Mouse (Mus musculus) intestine, embryonic 15.5 days (tissue): ENCODE measurements around the gene Cox19. TPM values are rescaled to one million over a fixed set of nuclear protein-coding genes. Genes with fewer than 3 reads are reported as not detected.
A peak's percentile ranks its signal among the peaks of the same experiment; 100 is the strongest.

Experiments used
- ATAC-seq: fragments of 200-750 bp; cut with Nextera tagmentation; 2 replicates; pipeline ENCODE4 v1.8.0; 2017; ENCODE audit warnings: moderate TSS enrichment, moderate library complexity
- H3K27ac ChIP-seq: fragments of 300-500 bp; sonication (generic); 2 replicates; pipeline ENCODE4 v1.5.1; 2015; ENCODE audit warnings: mild to moderate bottlenecking, inconsistent platforms
- H3K27me3 ChIP-seq: fragments of 300-500 bp; sonication (generic); replicated peaks from 2 replicates; pipeline ENCODE4 v1.6.1; 2015; ENCODE audit warnings: inconsistent platforms
- H3K36me3 ChIP-seq: fragments of 300-500 bp; sonication (generic); 2 replicates; pipeline ENCODE4 v1.6.1; 2015; ENCODE audit warnings: inconsistent platforms
- H3K4me1 ChIP-seq: fragments of 300-500 bp; sonication (generic); replicated peaks from 2 replicates; pipeline ENCODE4 v1.6.1; 2015; ENCODE audit warnings: inconsistent platforms
- H3K4me2 ChIP-seq: fragments of 300-500 bp; sonication (generic); replicated peaks from 2 replicates; pipeline ENCODE4 v1.6.1; 2015; ENCODE audit warnings: mild to moderate bottlenecking, inconsistent platforms
- H3K4me3 ChIP-seq: fragments of 300-500 bp; sonication (generic); replicated peaks from 2 replicates; pipeline ENCODE4 v1.5.1; 2015; ENCODE audit warnings: inconsistent platforms
- H3K9ac ChIP-seq: fragments of 300-500 bp; sonication (generic); 2 replicates; pipeline ENCODE4 v1.6.1; 2015; ENCODE audit warnings: inconsistent platforms
- H3K9me3 ChIP-seq: fragments of 300-500 bp; sonication (generic); 2 replicates; pipeline ENCODE4 v1.6.1; 2016; ENCODE audit warnings: inconsistent platforms
- WGBS: fragments of 180-500 bp; shearing (Covaris S2); methylation state at CpG from one replicate; pipeline ENCODE4 v1.1.7; 2015; 5-methylcytosine and 5-hydroxymethylcytosine counted together
- polyA plus RNA-seq: library from polyadenylated mRNA; unstranded; fragments of >200 nt; fragmentation: Nextera tagmentation; extraction: Ambion mirVana; gene quantifications from 2 replicates; pipeline ENCODE4 v1.2.1, GENCODE M21; 2015

The Cox19 gene
- polyA plus RNA-seq, 1 experiment from 2014 or later, result 162 TPM

GRCm38 (mm10) chr5:139333301-139334013, 17.8 kb downstream of the Cox19 start:
- H3K4me3 ChIP-seq, result no peak overlapping the region
- H3K9ac ChIP-seq, result no peak overlapping the region
- WGBS, result 75% methylated on average over 16 of the region's 16 CpGs

GRCm38 (mm10) chr5:139332590-139333272, 18.5 kb downstream of the Cox19 start:
- peak overlapping the region; percentile 39 for H3K4me2 ChIP-seq

More at GRCm38 (mm10) chr5:139333301-139334013, 17.8 kb downstream of the Cox19 start:
- Histone ChIP-seq H3K36me3 (peaks cover 15% of the 10 kb centered on the region), H3K9me3 (no peaks in the 10 kb centered on the region), H3K4me1 (peaks cover 9% of the 10 kb centered on the region; the same call in 1 of the 2 replicates), H3K4me2 (peak overlapping the region; percentile 38), H3K27me3 (no peaks in the 10 kb centered on the region), H3K27ac (peak overlapping the region; percentile 87)
- ATAC-seq, result no peak

GRCm38 (mm10) chr5:139331742-139332141, 19.5 kb downstream of the Cox19 start:
- H3K9me3 ChIP-seq, result no peaks in the 10 kb centered on the region
- no peak overlapping the region for H3K9ac ChIP-seq
- peaks cover 8% of the 10 kb centered on the region; the same call in 1 of the 2 replicates for H3K4me1 ChIP-seq
- WGBS, result 16% methylated on average over 8 of the region's 8 CpGs
- 0 out of 2 replicates have a peak, but pooled peaks cover 3% of the 10 kb centered on the region for H3K27me3 ChIP-seq
- ATAC-seq, result peak; percentile 58
- no peak overlapping the region for H3K4me3 ChIP-seq
- H3K27ac ChIP-seq, result peak overlapping the region; percentile 87
- no peak overlapping the region for H3K4me2 ChIP-seq
- H3K36me3 ChIP-seq, result peaks cover 7% of the 10 kb centered on the region; the same call in 1 of the 2 replicates

More at GRCm38 (mm10) chr5:139332590-139333272, 18.5 kb downstream of the Cox19 start:
- Histone ChIP-seq H3K36me3 (peaks cover 10% of the 10 kb centered on the region), H3K4me3 (no peak overlapping the region; the same call in 1 of the 2 replicates), H3K4me1 (peaks cover 8% of the 10 kb centered on the region; the same call in 1 of the 2 replicates), H3K9ac (0 out of 2 replicates have a peak overlapping the region, but pooled peaks have one; percentile 5), H3K27ac (peak overlapping the region; percentile 87), H3K9me3 (no peaks in the 10 kb centered on the region), H3K27me3 (no peaks in the 10 kb centered on the region)
- 77% methylated on average over 8 of the region's 8 CpGs for WGBS
- ATAC-seq, result peak; percentile 92

DNA sequence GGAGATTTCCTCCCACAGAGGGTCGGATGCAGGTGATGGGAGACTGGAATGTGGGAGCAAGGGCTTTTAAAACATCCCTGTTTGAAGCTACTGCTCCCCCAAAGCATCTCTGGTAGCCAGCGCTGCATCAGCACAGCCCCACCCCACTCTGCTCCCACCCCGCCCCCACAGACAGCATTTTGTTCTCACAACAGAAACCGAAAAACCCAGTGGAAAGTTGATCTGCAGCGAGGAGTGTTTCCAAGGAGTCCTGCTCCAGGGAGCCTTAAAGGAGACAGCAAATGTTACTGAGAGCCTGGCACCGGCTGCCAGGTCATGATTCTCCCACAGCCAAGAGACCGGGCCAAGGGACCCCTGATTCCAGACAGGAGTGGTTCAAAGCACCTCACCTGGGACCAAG, 20.5 kb downstream of the Cox19 start:
- 0 out of 2 replicates have a peak overlapping the region, but pooled peaks have one; percentile 13 for H3K27ac ChIP-seq
- 67% methylated on average over 7 of the region's 7 CpGs for WGBS

GRCm38 (mm10) chr5:139327634-139328020, 23.6 kb downstream of the Cox19 start:
- Histone ChIP-seq H3K36me3 (no peaks in the 10 kb centered on the region), H3K9me3 (no peaks in the 10 kb centered on the region), H3K27ac (no peak overlapping the region), H3K4me3 (no peak overlapping the region), H3K4me2 (no peak overlapping the region), H3K27me3 (peaks cover 23% of the 10 kb centered on the region), H3K9ac (no peak overlapping the region), H3K4me1 (peaks cover 21% of the 10 kb centered on the region)
- ATAC-seq, result no peak
- 76% methylated on average over 7 of the region's 7 CpGs for WGBS

More for the DNA sequence above, 20.5 kb downstream of the Cox19 start:
- Histone ChIP-seq H3K4me3 (no peak overlapping the region), H3K9ac (no peak overlapping the region), H3K9me3 (no peaks in the 10 kb centered on the region), H3K4me1 (peaks cover 8% of the 10 kb centered on the region; the same call in 1 of the 2 replicates), H3K36me3 (0 out of 2 replicates have a peak, but pooled peaks cover 4% of the 10 kb centered on the region), H3K27me3 (peaks cover 7% of the 10 kb centered on the region; the same call in 1 of the 2 replicates), H3K4me2 (no peak overlapping the region)
- no peak for ATAC-seq

- 74% methylated on average over 7 of the region's 7 CpGs for WGBS
- H3K36me3 ChIP-seq, result no peaks in the 10 kb centered on the region
These were observed 24.1 kb downstream of the Cox19 start for GRCm38 (mm10) chr5:139326986-139327633.

GRCm38 (mm10) chr5:139326111-139326696, 25.0 kb downstream of the Cox19 start:
- no peak for ATAC-seq
- H3K4me1 ChIP-seq, result peaks cover 19% of the 10 kb centered on the region
- H3K27me3 ChIP-seq, result peaks cover 23% of the 10 kb centered on the region
- no peak overlapping the region for H3K27ac ChIP-seq
- peak overlapping the region; percentile 94; the same call in 1 of the 2 replicates for H3K4me2 ChIP-seq
- no peaks in the 10 kb centered on the region for H3K36me3 ChIP-seq
- no peak overlapping the region for H3K4me3 ChIP-seq
- no peaks in the 10 kb centered on the region for H3K9me3 ChIP-seq
- no peak overlapping the region for H3K9ac ChIP-seq
- 69% methylated on average over 13 of the region's 13 CpGs for WGBS

More at GRCm38 (mm10) chr5:139326986-139327633, 24.1 kb downstream of the Cox19 start:
- no peaks in the 10 kb centered on the region for H3K9me3 ChIP-seq
- peaks cover 21% of the 10 kb centered on the region for H3K4me1 ChIP-seq
- H3K9ac ChIP-seq, result no peak overlapping the region
- peaks cover 23% of the 10 kb centered on the region for H3K27me3 ChIP-seq
- H3K27ac ChIP-seq, result no peak overlapping the region
- H3K4me3 ChIP-seq, result no peak overlapping the region
- no peak for ATAC-seq
- H3K4me2 ChIP-seq, result no peak overlapping the region

DNA sequence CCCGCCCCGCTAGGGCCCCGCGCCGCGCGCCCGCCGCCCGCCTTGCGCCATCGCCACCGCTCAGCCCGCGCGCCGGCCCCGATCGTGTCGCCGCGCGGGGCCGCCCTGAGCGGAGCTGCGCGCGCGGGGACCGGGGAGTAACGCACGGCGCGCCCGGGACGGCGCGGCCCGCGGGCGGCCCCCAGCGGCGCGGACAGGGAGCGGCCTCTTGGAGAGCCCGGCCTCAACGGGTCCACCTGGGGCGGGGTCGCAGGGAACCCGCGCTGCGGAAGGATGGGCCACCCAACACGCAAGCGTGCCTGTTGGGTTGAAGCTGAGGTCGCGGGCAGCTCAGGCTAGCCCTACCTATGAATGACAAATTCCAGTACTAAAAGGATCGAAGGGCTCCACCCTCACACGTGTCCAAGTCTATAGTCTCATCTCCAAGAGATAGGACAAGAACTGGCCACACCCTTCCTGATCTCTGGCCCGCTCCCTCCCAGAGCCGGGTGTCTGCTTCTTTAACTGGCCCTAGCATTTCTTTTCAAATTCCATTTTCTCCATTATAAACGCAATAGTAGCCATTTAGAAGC, 25.7 kb downstream of the Cox19 start, which contains the start of gene Adap1:
Gene Adap1 (minus strand): TSS at position 228 of the 572 bp plus-strand sequence.
- Histone ChIP-seq H3K27me3 (peaks cover 23% of the 10 kb centered on the region), H3K27ac (peak within 1 kb of the TSS; percentile 13; the same call in 1 of the 2 replicates), H3K4me1 (peaks cover 16% of the 10 kb centered on the region), H3K9ac (peak within 1 kb of the TSS; percentile 82), H3K4me3 (peak within 1 kb of the TSS; percentile 70), H3K36me3 (no peaks in the 10 kb centered on the region), H3K4me2 (peak within 1 kb of the TSS; percentile 94), H3K9me3 (no peaks in the 10 kb centered on the region)
- 2% methylated on average over 61 of the region's 61 CpGs for WGBS
- peak; percentile 91 for ATAC-seq

DNA sequence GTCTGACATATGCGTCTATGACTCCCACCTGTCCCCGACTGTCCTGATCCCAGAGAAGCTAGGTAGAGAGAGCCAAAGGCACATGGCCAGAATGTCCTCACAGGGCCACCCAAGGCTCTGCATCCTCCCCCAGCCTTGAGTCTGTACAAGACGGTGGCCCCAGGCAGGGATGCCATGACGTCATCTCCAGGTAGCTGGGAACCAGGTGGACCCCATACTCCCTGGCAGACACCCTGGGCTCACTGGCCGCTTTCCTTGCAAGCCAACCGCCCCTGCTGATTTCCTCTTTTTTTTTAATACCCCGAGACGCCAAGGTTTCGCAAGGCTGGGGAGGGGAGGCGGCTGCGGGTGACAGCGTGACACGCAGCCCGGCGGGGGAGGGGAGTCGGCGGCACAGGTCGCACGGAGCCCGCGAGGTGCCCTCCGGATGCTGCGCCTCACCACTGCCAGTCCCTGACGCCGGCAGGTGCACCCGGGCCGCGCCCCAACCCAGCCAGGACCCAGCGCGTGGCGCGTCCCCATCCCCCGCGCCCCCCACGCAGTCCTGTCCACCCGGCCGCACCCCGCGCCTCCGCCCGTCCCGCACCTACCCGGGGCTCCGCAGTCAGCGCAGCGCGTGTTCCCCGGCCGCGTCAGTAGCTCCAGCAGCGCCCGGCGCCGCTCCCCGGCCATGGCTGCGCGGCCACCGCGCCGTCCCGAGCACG, 26.4 kb downstream of the Cox19 start:
- Histone ChIP-seq H3K4me1 (peaks cover 16% of the 10 kb centered on the region), H3K9me3 (no peaks in the 10 kb centered on the region), H3K9ac (peak overlapping the region; percentile 82), H3K36me3 (no peaks in the 10 kb centered on the region), H3K4me2 (peak overlapping the region; percentile 94), H3K27ac (peak overlapping the region; percentile 13; the same call in 1 of the 2 replicates), H3K4me3 (peak overlapping the region; percentile 70), H3K27me3 (peaks cover 23% of the 10 kb centered on the region)
- WGBS, result 1% methylated on average over 61 of the region's 62 CpGs
- ATAC-seq, result peak; percentile 72

DNA sequence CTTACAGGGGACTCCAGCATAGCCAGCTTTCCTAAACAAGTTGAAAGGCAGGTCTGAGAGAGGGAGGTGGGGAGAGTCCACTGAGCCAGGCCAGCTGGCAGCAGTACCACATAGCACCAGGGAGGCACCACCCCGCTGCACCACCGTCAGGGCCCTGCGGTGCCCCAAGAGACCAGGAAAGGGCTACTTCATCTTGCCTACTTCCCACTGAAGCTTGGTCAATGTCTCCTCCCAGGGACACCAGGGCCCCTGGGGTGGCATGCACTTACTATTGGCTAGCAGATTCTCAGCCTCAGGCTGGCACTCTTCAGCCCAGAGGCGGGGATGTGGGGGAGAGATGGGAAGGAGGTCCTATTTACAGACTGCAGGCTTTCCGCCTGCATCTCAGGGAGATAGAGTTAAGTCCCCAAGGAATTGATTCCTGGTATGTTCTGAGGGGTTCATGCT, 27.1 kb downstream of the Cox19 start:
- Histone ChIP-seq H3K9me3 (no peaks in the 10 kb centered on the region), H3K4me1 (peaks cover 16% of the 10 kb centered on the region), H3K27me3 (peaks cover 23% of the 10 kb centered on the region), H3K36me3 (no peaks in the 10 kb centered on the region), H3K4me3 (peak overlapping the region; percentile 70), H3K27ac (no peak overlapping the region), H3K9ac (peak overlapping the region; percentile 82), H3K4me2 (peak overlapping the region; percentile 94)
- ATAC-seq, result peak; percentile 37
- WGBS, result 50% methylated on average over 5 of the region's 5 CpGs
